8 mouse cellular contexts compared by ENCODE assay signal in the genomic region with DNA sequence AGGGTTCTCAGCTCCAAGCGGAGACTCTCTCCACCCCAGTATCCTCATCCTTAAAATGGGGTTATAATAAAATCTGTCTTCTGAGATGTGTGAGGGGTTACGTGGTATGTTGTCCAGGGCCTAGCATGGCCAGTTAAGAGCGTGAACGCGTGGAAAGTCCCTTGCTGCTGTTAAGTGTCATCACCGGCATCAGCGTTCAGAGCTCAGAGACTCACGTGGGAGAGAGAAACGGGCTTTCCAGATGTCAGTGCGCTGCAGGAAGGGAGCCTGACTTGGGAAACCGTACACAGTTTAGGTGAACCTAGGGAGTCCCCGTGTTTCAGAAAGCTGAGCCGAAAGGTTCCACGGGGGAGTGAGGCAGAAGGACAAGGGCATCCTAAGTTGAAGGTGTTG. TPM values are rescaled to one million over a fixed set of nuclear protein-coding genes. Genes with fewer than 3 reads are reported as not detected.
DNase-seq lines count a peak whose midpoint lies in the region; ATAC-seq and TF ChIP-seq lines count a peak whose summit lies in the region.

No protein-coding gene starts in this region.

- TF ChIP-seq CTCF in liver, adult 2 months (IDR thresholded peaks at IDR 0.05; ENCODE audit: low read depth, low read length), result no peak

- H3K79me2 ChIP-seq in liver, adult 2 months (ENCODE audit: control insufficient read depth, insufficient read depth, low read length), result peaks cover 19% of the 10 kb centered on the region; the same call in 1 of the 2 replicates
- peaks cover 30% of the 10 kb centered on the region for H3K79me2 ChIP-seq in myocyte (ENCODE audit: control insufficient read depth, insufficient read depth)

- H3ac ChIP-seq in myocyte (ENCODE audit: control insufficient read depth, insufficient read length), result peak overlapping the region; percentile 79

- peaks cover 6% of the 10 kb centered on the region for H3K4me1 ChIP-seq in liver, adult 2 months (ENCODE audit: control insufficient read depth, insufficient read depth, low read length)
- peaks cover 18% of the 10 kb centered on the region for H3K4me1 ChIP-seq in hindbrain, embryonic 16.5 days (ENCODE audit: control insufficient read depth, insufficient read depth, low read depth, low read length)

- peak overlapping the region; percentile 89 for H3K4me3 ChIP-seq in liver, adult 2 months (ENCODE audit: insufficient read depth, low read depth, low read length)
- peak overlapping the region; percentile 98 for H3K4me3 ChIP-seq in hindbrain, embryonic 16.5 days (ENCODE audit: low read length)
- H3K4me3 ChIP-seq in myocyte, result peak overlapping the region; percentile 34

- no peak for TF ChIP-seq POLR2A in liver, adult 2 months (IDR thresholded peaks at IDR 0.05; ENCODE audit: extremely low read depth, insufficient read depth, low read length)
- no peak for TF ChIP-seq POLR2A in myocyte (IDR thresholded peaks at IDR 0.05; ENCODE audit: insufficient read length, low read depth)

- DNase-seq in liver, adult 2 months (ENCODE audit: extremely low read depth, low read depth, low spot score), result no peak
- no peak for DNase-seq in liver
- DNase-seq in c-Kit-positive CD71-negative TER-119-negative erythroid progenitor cells, embryonic 14.5 days (ENCODE audit: low read depth), result peak; percentile 17
- DNase-seq in cerebellum, adult 11-12 months, result no peak
- no peak for DNase-seq in spleen, adult 18-20 months

- peak overlapping the region; percentile 89 for H3K9ac ChIP-seq in liver, adult 2 months (ENCODE audit: low read depth, low read length)
- peak overlapping the region; percentile 99 for H3K9ac ChIP-seq in hindbrain, embryonic 16.5 days (ENCODE audit: low read depth, low read length)

- H3K27ac ChIP-seq in liver, adult 2 months (replicated peaks; ENCODE audit: insufficient read depth, low read depth, low read length), result no peak overlapping the region
- H3K27ac ChIP-seq in hindbrain, embryonic 16.5 days (ENCODE audit: low read depth, low read length), result peak overlapping the region; percentile 86

- WGBS in liver, adult 2 months, result 12% methylated on average over 14 of the region's 14 CpGs
- WGBS in hindbrain, embryonic 16.5 days, result 13% methylated on average over 14 of the region's 14 CpGs

- H3K36me3 ChIP-seq in liver, adult 2 months (ENCODE audit: control insufficient read depth, insufficient read depth, low read length), result no peaks in the 10 kb centered on the region
- peaks cover 10% of the 10 kb centered on the region for H3K36me3 ChIP-seq in hindbrain, embryonic 16.5 days (ENCODE audit: control insufficient read depth, insufficient read depth, low read length)
- H3K36me3 ChIP-seq in myocyte (ENCODE audit: control insufficient read depth, insufficient read depth), result peaks cover 7% of the 10 kb centered on the region

- 0 out of 2 replicates have a peak, but pooled peaks have one; percentile 26 for ATAC-seq in hindbrain, embryonic 16.5 days
- no peak for ATAC-seq in megakaryocyte-erythroid progenitor cell, adult 5-6 weeks (replicated peaks; ENCODE audit: low FRiP score, low TSS enrichment, poor library complexity, severe bottlenecking)

- no peaks in the 10 kb centered on the region for H3K9me3 ChIP-seq in hindbrain, embryonic 16.5 days (ENCODE audit: control insufficient read depth, low read length)

- peak overlapping the region; percentile 90 for H3K4me2 ChIP-seq in hindbrain, embryonic 16.5 days (ENCODE audit: low read length)
- peak overlapping the region; percentile 96 for H3K4me2 ChIP-seq in myocyte (ENCODE audit: low read depth)

- H3K27me3 ChIP-seq in liver, adult 2 months (ENCODE audit: control insufficient read depth, insufficient read depth, low read length), result no peaks in the 10 kb centered on the region
- no peaks in the 10 kb centered on the region for H3K27me3 ChIP-seq in hindbrain, embryonic 16.5 days (replicated peaks; ENCODE audit: control insufficient read depth, insufficient read depth, low read length)
- H3K27me3 ChIP-seq in myocyte (ENCODE audit: control insufficient read depth, insufficient read depth, insufficient read length), result no peaks in the 10 kb centered on the region

TF ChIP-seq in myocyte, 11 proteins besides CTCF, POLR2A, EP300 and RAD21:
- no peak for TF ChIP-seq E2F4 (IDR thresholded peaks at IDR 0.05; ENCODE audit: insufficient read depth)
- TF ChIP-seq MYOG (IDR thresholded peaks at IDR 0.05; ENCODE audit: control insufficient read depth in 1 of 3, insufficient read depth in 1 of 3, insufficient read length in 2 of 3, low read depth in 2 of 3), result no peak
- no peak for TF ChIP-seq MAX (IDR thresholded peaks at IDR 0.05; ENCODE audit: low read depth)
- no peak for TF ChIP-seq REST (IDR thresholded peaks at IDR 0.05; ENCODE audit: insufficient read depth, insufficient read length)
- TF ChIP-seq SRF (IDR thresholded peaks at IDR 0.05; ENCODE audit: control insufficient read depth, insufficient read length, low read depth), result no peak
- no peak for TF ChIP-seq TCF12 (IDR thresholded peaks at IDR 0.05; ENCODE audit: insufficient read depth, poor library complexity, severe bottlenecking)
- TF ChIP-seq CEBPB (IDR thresholded peaks at IDR 0.05; ENCODE audit: insufficient read depth, poor library complexity, severe bottlenecking), result no peak
- no peak for TF ChIP-seq POLR2AphosphoS2 (IDR thresholded peaks at IDR 0.05; ENCODE audit: insufficient read length, low read depth)
- no peak for TF ChIP-seq USF1 (IDR thresholded peaks at IDR 0.05; ENCODE audit: low read depth)
- TF ChIP-seq MYOD1 (IDR thresholded peaks at IDR 0.05; ENCODE audit: control insufficient read depth in 1 of 3, insufficient read length in 2 of 3, low read depth in 2 of 3), result no peak
- TF ChIP-seq TCF3 (IDR thresholded peaks at IDR 0.05; ENCODE audit: insufficient read length, low read depth), result no peak

RNA-seq across cellular contexts. Expression of gene Zbtb17, which starts 0.9 kb away (rescaled TPM):
- total RNA-seq in liver, adult 2 months (2014; rRNA removed), result 7.3 and 8.5 TPM in 2 replicates
- polyA plus RNA-seq in liver, adult 2 months (2012; rRNA removed), result 12.8 and 16.8 TPM in 2 replicates
- 39.5 and 39.6 TPM in 2 replicates for polyA plus RNA-seq in hindbrain, embryonic 16.5 days (2015; fragmentation: Nextera tagmentation; extraction: Ambion mirVana)
- polyA plus RNA-seq in myocyte (2012; fragmentation: generic; extraction: Trizol), result 30.1 TPM
- 13.4 and 16.6 TPM in 2 replicates for total RNA-seq in megakaryocyte-erythroid progenitor cell, adult 5-6 weeks (2014; fragmentation: Nextera tagmentation)
- 21.5 and 26.6 TPM in 2 replicates for total RNA-seq in megakaryocyte-erythroid progenitor cell, adult 5-6 weeks (2017)

RNA-seq across cellular contexts. Expression of gene Srarp, which starts 9.4 kb away (rescaled TPM):
- not detected in 2 replicates for total RNA-seq in liver, adult 2 months (2014; rRNA removed)
- polyA plus RNA-seq in liver, adult 2 months (2012; rRNA removed), result not detected in 2 replicates
- polyA plus RNA-seq in hindbrain, embryonic 16.5 days (2015; fragmentation: Nextera tagmentation; extraction: Ambion mirVana), result 0.35 and 0.41 TPM in 2 replicates
- not detected for polyA plus RNA-seq in myocyte (2012; fragmentation: generic; extraction: Trizol)
- total RNA-seq in megakaryocyte-erythroid progenitor cell, adult 5-6 weeks (2014; fragmentation: Nextera tagmentation), result not detected in 2 replicates
- not detected in 2 replicates for total RNA-seq in megakaryocyte-erythroid progenitor cell, adult 5-6 weeks (2017)

RNA-seq across cellular contexts. Expression of gene Hspb7, which starts 24.7 kb away (rescaled TPM):
- total RNA-seq in liver, adult 2 months (2014; rRNA removed), result 0.07 and 0.09 TPM in 2 replicates
- 0.02 TPM in 1 of 2 replicates, not detected in the other for polyA plus RNA-seq in liver, adult 2 months (2012; rRNA removed)
- 0.09 and 0.66 TPM in 2 replicates for polyA plus RNA-seq in hindbrain, embryonic 16.5 days (2015; fragmentation: Nextera tagmentation; extraction: Ambion mirVana)
- polyA plus RNA-seq in myocyte (2012; fragmentation: generic; extraction: Trizol), result 31.1 TPM
- not detected in 2 replicates for total RNA-seq in megakaryocyte-erythroid progenitor cell, adult 5-6 weeks (2014; fragmentation: Nextera tagmentation)
- not detected in 2 replicates for total RNA-seq in megakaryocyte-erythroid progenitor cell, adult 5-6 weeks (2017)

RNA-seq across cellular contexts. Expression of gene Clcnkb, which starts 29.5 kb away (rescaled TPM):
- total RNA-seq in liver, adult 2 months (2014; rRNA removed), result not detected in 2 replicates
- polyA plus RNA-seq in liver, adult 2 months (2012; rRNA removed), result not detected in 2 replicates
- polyA plus RNA-seq in hindbrain, embryonic 16.5 days (2015; fragmentation: Nextera tagmentation; extraction: Ambion mirVana), result not detected in 2 replicates
- polyA plus RNA-seq in myocyte (2012; fragmentation: generic; extraction: Trizol), result 0.23 TPM
- total RNA-seq in megakaryocyte-erythroid progenitor cell, adult 5-6 weeks (2014; fragmentation: Nextera tagmentation), result not detected in 2 replicates
- not detected in 2 replicates for total RNA-seq in megakaryocyte-erythroid progenitor cell, adult 5-6 weeks (2017)

RNA-seq across cellular contexts. Expression of gene Clcnka, which starts 46.8 kb away (rescaled TPM):
- not detected in 2 replicates for total RNA-seq in liver, adult 2 months (2014; rRNA removed)
- 0.04 TPM in 1 of 2 replicates, not detected in the other for polyA plus RNA-seq in liver, adult 2 months (2012; rRNA removed)
- 0.57 and 0.78 TPM in 2 replicates for polyA plus RNA-seq in hindbrain, embryonic 16.5 days (2015; fragmentation: Nextera tagmentation; extraction: Ambion mirVana)
- polyA plus RNA-seq in myocyte (2012; fragmentation: generic; extraction: Trizol), result 0.85 TPM
- not detected in 2 replicates for total RNA-seq in megakaryocyte-erythroid progenitor cell, adult 5-6 weeks (2014; fragmentation: Nextera tagmentation)
- not detected in 2 replicates for total RNA-seq in megakaryocyte-erythroid progenitor cell, adult 5-6 weeks (2017)

Comparison
In these comparisons a context has a peak if more than half of its experiments do, and no peak if none do; other contexts are left out.
1. H3K4me3 ChIP-seq: peak in every context shown above with its lines; median percentile 98 in hindbrain, embryonic 16.5 days; 89 in liver, adult 2 months; 34 in myocyte.
2. RNA of gene Hspb7, which starts 24.7 kb away (polyA plus RNA-seq): 31.1 TPM in myocyte (single experiment); 0.09 to 0.66 TPM in hindbrain, embryonic 16.5 days and 0.02 TPM in liver, adult 2 months; every median in the first group is over 10 times any median in the second.